Mouse (Mus musculus) C2C12 (cell line): Measurements from ENCODE around the gene Srms.

Experiments used
- CEBPB ChIP-seq: IDR thresholded peaks from one replicate; pipeline ENCODE4 v1.6.1; 2011; ENCODE audit warnings: low read depth, mild to moderate bottlenecking, control low read depth, moderate library complexity
- CTCF ChIP-seq: IDR thresholded peaks from one replicate; pipeline ENCODE4 v1.5.1; 2011; ENCODE audit not compliant: control insufficient read depth, insufficient read depth, insufficient read length
- MAX ChIP-seq: IDR thresholded peaks from one replicate; pipeline ENCODE4 v1.6.1; 2011; ENCODE audit warnings: mild to moderate bottlenecking, control low read depth
- MYOD1 ChIP-seq: IDR thresholded peaks from one replicate; pipeline ENCODE4 v1.6.1; 2011; ENCODE audit warnings: low read depth; ENCODE audit not compliant: control insufficient read depth, insufficient read length
- MYOG ChIP-seq: IDR thresholded peaks from one replicate; pipeline ENCODE4 v1.6.1; 2011; ENCODE audit not compliant: control insufficient read depth, insufficient read length; ENCODE audit errors: extremely low read depth
- USF1 ChIP-seq: IDR thresholded peaks from one replicate; pipeline ENCODE4 v1.6.1; 2011; ENCODE audit warnings: low read depth, mild to moderate bottlenecking, control low read depth, moderate library complexity

DNA sequence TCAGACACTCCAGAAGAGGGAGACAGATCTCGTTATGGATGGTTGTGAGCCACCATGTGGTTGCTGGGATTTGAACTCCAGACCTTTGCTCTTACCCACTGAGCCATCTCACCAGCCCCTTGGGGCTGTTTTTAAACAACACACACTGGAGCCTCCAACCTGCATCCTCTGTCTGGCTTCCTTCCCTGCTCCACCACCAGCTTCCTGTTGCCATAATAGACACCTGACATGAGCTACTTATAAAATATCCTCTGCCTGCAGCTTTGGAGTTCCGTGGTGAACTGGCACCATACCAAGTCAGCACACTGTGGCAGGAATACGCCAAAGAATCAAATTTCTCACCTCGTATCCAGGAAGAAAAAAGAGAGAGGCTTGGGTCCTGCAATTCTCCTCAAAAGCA is 52.2 kb downstream of the Srms start:
- TF ChIP-seq MYOG, result no peak
- TF ChIP-seq MAX, result no peak
- no peak for TF ChIP-seq CTCF
- no peak for TF ChIP-seq USF1
- TF ChIP-seq CEBPB, result no peak
- no peak for TF ChIP-seq MYOD1
